Mouse (Mus musculus) G1E (cell line): ENCODE measurements around the gene Gm10563. TPM values are rescaled to one million over a fixed set of nuclear protein-coding genes. Genes with fewer than 3 reads are reported as not detected.

Experiments used
- ATAC-seq: 2 replicates; pipeline ENCODE4 v1.8.0; 2016; ENCODE audit warnings: mild to moderate bottlenecking; ENCODE audit not compliant: insufficient number of reproducible peaks, poor library complexity, low FRiP score, severe bottlenecking; ENCODE audit errors: extremely low read depth
- DNase-seq: peaks from one replicate; pipeline ENCODE4 v3.0.0; 2012; ENCODE audit warnings: low spot score
- H3K27me3 ChIP-seq: 2 replicates; pipeline ENCODE4 v1.6.1; 2012; ENCODE audit warnings: mild to moderate bottlenecking, low read length, inconsistent platforms; ENCODE audit not compliant: insufficient read depth
- H3K36me3 ChIP-seq: replicated peaks from 2 replicates; pipeline ENCODE3; 2012; ENCODE audit warnings: mild to moderate bottlenecking, inconsistent platforms
- H3K4me1 ChIP-seq: 2 replicates; pipeline ENCODE4 v1.6.1; 2012; ENCODE audit warnings: low read depth, low read length, inconsistent platforms, mixed read lengths; ENCODE audit not compliant: insufficient read depth
- H3K4me3 ChIP-seq: 2 replicates; pipeline ENCODE4 v1.5.1; 2012; ENCODE audit warnings: low read depth, mild to moderate bottlenecking, inconsistent platforms, low read length, moderate library complexity, mixed read lengths
- H3K9me3 ChIP-seq: replicated peaks from 2 replicates; pipeline ENCODE4 v1.6.1; 2012; ENCODE audit warnings: inconsistent platforms
- CTCF ChIP-seq: IDR thresholded peaks from 2 replicates; pipeline ENCODE4 v1.5.1; 2012; ENCODE audit warnings: low read depth, low read length, inconsistent platforms, mixed read lengths
- GATA1 ChIP-seq: IDR thresholded peaks from 2 replicates; pipeline ENCODE4 v1.6.1; 2012; ENCODE audit warnings: borderline replicate concordance, low read length, inconsistent platforms, mixed read lengths
- GATA2 ChIP-seq: IDR thresholded peaks from 2 replicates; pipeline ENCODE4 v1.6.1; 2012; ENCODE audit warnings: low read depth, low read length, inconsistent platforms, borderline replicate concordance
- POLR2AphosphoS5 ChIP-seq: IDR thresholded peaks from 2 replicates; pipeline ENCODE4 v1.6.1; 2012; ENCODE audit warnings: low read depth, low read length, inconsistent platforms; ENCODE audit not compliant: insufficient replicate concordance
- TAL1 ChIP-seq: conservative IDR thresholded peaks from 2 replicates; pipeline ENCODE4 v1.6.1; 2012; ENCODE audit warnings: low read depth, low read length, inconsistent platforms, mixed read lengths
- polyA plus RNA-seq: library from polyadenylated mRNA; stranded (reverse); fragments of >175 nt; gene quantifications from 2 replicates; pipeline ENCODE4 v1.2.3, GENCODE M21; 2012
- total RNA-seq, 2 experiments: library from RNA; stranded (forward) in 1 of 2; stranded (reverse) in 1 of 2; fragments of 200-1000 nt in 1 of 2; fragments of >200 nt in 1 of 2; fragmentation: Nextera tagmentation in 1 of 2; gene quantifications; 2 replicates each; pipeline ENCODE4 v1.2.3; 2014 to 2017

Gene Gm10563
- total and polyA plus RNA-seq, 3 experiments, result not detected

DNA sequence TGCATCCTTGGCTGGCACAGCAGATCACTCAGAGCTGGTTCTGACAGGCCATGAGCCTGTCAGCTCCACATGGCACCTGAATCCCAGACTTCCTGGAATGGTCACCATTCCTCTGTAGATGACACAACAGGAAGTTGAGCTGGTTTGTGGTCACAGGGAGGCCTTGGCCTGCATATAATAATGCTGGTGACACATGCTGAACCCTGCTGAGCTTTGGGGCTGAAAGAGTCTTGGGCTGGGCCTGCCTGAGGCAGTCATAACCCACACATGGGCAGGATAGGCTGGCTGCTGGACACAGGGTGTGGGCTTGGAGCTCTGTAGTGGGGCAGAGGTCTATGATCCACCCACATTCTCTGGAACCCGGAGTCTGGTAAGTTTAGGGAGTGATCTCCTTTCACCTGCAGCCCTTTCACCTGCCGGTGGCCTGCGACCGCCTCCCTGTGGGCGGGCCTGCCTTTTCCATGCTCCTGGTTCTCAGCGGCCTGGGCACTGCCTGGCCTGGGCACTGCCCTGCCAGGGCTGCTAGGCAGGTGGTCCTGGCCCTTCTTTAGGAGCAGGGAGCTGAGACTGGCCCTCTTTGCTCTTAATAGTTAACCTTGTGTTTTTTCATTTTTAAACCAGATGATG, 62.8 kb downstream of the Gm10563 start:
- ATAC-seq (no peak; the same call in 1 of the 2 replicates), DNase-seq (no peak)
- TF ChIP-seq POLR2AphosphoS5, result no peak
- no peak for TF ChIP-seq GATA1
- TF ChIP-seq TAL1, result no peak
- TF ChIP-seq GATA2, result no peak
- TF ChIP-seq CTCF, result no peak
- peaks cover 18% of the 10 kb centered on the region for H3K4me1 ChIP-seq
- H3K27me3 ChIP-seq, result no peaks in the 10 kb centered on the region
- no peaks in the 10 kb centered on the region for H3K9me3 ChIP-seq
- H3K36me3 ChIP-seq, result peaks cover 95% of the 10 kb centered on the region
- no peak overlapping the region for H3K4me3 ChIP-seq

- TF ChIP-seq CTCF (peak; percentile 79), TAL1 (no peak), GATA2 (no peak), GATA1 (no peak), POLR2AphosphoS5 (no peak)
- Histone ChIP-seq H3K27me3 (no peaks in the 10 kb centered on the region), H3K36me3 (peaks cover 92% of the 10 kb centered on the region), H3K9me3 (no peaks in the 10 kb centered on the region), H3K4me3 (no peak overlapping the region), H3K4me1 (peaks cover 18% of the 10 kb centered on the region)
- ATAC-seq (no peak), DNase-seq (peak; percentile 43)
Measured at GRCm38 (mm10) chr4:155580420-155580819, 64.8 kb downstream of the Gm10563 start.

- DNase-seq (no peak), ATAC-seq (no peak)
- Histone ChIP-seq H3K36me3 (peaks cover 84% of the 10 kb centered on the region), H3K4me3 (no peak overlapping the region), H3K27me3 (no peaks in the 10 kb centered on the region), H3K9me3 (no peaks in the 10 kb centered on the region), H3K4me1 (peaks cover 29% of the 10 kb centered on the region)
- TF ChIP-seq GATA2 (no peak), GATA1 (no peak), TAL1 (no peak), CTCF (no peak)
Measured at GRCm38 (mm10) chr4:155578336-155579125, 66.7 kb downstream of the Gm10563 start.

DNA sequence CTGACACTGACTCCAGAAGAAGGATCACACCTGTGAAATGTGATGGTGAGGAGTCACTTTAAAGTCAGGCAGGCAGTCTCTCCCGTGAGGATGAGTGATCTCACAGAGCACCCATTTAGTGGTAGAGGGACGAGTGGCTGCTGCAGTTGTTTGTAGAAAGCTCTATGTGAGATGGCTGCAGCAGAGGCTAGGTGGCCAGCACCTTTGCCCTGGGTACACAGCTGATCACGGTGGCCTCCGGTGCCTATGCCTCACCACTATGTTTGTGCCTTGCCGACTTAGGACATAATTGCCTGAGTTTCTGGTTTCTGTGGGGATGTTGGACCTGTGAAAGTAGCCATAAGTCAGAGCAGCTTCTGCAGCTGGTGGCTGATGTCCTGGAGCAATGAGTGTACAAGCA, 67.5 kb downstream of the Gm10563 start:
- no peaks in the 10 kb centered on the region for H3K9me3 ChIP-seq
- H3K36me3 ChIP-seq, result peaks cover 83% of the 10 kb centered on the region
- H3K27me3 ChIP-seq, result no peaks in the 10 kb centered on the region
- no peak overlapping the region for H3K4me3 ChIP-seq
- TF ChIP-seq POLR2AphosphoS5 (no peak), CTCF (no peak), TAL1 (no peak), GATA1 (no peak), GATA2 (no peak)
- DNase-seq (no peak), ATAC-seq (no peak)
- H3K4me1 ChIP-seq, result peaks cover 34% of the 10 kb centered on the region

DNA sequence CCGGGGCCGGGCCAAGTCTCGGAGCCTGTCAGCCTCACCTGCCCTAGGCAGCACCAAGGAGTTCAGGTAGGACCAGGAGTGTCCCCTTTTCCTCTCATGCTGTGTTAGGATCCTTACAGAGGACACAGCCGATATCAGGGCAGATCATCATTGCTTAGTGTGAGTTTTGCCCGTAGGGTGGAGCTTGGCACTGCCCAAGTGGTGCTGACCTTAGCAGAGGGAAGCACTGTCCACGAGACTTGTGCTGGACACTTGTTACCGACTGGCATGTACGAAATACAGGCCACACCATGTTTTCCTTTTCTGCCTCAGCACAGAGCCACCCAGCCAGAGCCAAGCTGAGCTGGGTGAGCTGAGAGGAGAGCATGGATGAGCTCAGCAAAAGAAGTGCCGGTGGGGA, 68.1 kb downstream of the Gm10563 start:
- ATAC-seq, result no peak
- Histone ChIP-seq H3K4me3 (no peak overlapping the region), H3K36me3 (peaks cover 80% of the 10 kb centered on the region), H3K9me3 (no peaks in the 10 kb centered on the region), H3K27me3 (no peaks in the 10 kb centered on the region), H3K4me1 (peaks cover 30% of the 10 kb centered on the region)
- no peak for DNase-seq
- no peak for TF ChIP-seq POLR2AphosphoS5

DNA sequence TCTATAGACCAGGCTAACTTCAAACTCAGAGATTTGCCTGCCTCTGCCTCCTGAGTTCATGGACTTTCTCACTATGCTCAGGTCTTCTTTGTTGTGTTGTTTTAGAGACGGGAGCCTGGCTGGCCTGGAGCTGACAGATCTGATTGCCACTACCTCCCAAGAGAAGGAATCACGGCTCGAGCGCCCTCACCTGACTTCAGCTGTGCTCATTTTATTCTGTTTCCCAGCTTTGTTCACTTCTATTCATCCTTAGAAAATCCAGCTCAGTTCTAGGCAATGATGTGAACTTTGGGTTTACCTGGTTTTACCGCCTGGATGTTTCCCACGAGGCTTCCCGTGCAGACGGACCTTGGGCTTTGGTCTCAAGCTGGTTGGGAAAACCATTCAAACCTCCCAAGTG, 69.7 kb downstream of the Gm10563 start:
- H3K4me1 ChIP-seq, result peaks cover 34% of the 10 kb centered on the region

More for the DNA sequence above, 69.7 kb downstream of the Gm10563 start:
- no peak for ATAC-seq
- Histone ChIP-seq H3K36me3 (peaks cover 80% of the 10 kb centered on the region), H3K27me3 (no peaks in the 10 kb centered on the region), H3K4me3 (no peak overlapping the region), H3K9me3 (no peaks in the 10 kb centered on the region)
- TF ChIP-seq GATA1 (no peak), CTCF (no peak), TAL1 (no peak), POLR2AphosphoS5 (no peak), GATA2 (no peak)
- no peak for DNase-seq
